16 mouse cellular contexts compared by ENCODE assay signal in genomic region chr12:73050811-73051580, GRCm38 (mm10). TPM values are rescaled to one million over a fixed set of nuclear protein-coding genes. Genes with fewer than 3 reads are reported as not detected.
DNase-seq lines count a peak whose midpoint lies in the region; ATAC-seq lines count a peak whose summit lies in the region.
"Had no signal": no experiment of that assay in that cellular context is flagged by ENCODE, and none has a peak within 500 bp of the region (broad histone marks: within the 10 kb centered on the region; RNA-seq: fewer than 3 reads in every experiment).

No protein-coding gene starts in this region.

- H3K9me3 ChIP-seq in hindbrain, embryonic 11.5 days (ENCODE audit: control insufficient read depth, low read length) = no peaks in the 10 kb centered on the region
- H3K9me3 ChIP-seq in hindbrain, embryonic 16.5 days (ENCODE audit: control insufficient read depth, low read length) = no peaks in the 10 kb centered on the region
- H3K9me3 ChIP-seq in embryonic facial prominence, embryonic 11.5 days (replicated peaks; ENCODE audit: control insufficient read depth, low read length) = no peaks in the 10 kb centered on the region
- H3K9me3 ChIP-seq in limb, embryonic 13.5 days = no peaks in the 10 kb centered on the region
- H3K9me3 ChIP-seq: lung, embryonic 15.5 days had no signal

- H3K4me1 ChIP-seq in hindbrain, embryonic 11.5 days (replicated peaks; ENCODE audit: control insufficient read depth, insufficient read depth, low read length) = peaks cover 2% of the 10 kb centered on the region
- peaks cover 4% of the 10 kb centered on the region; the same call in 1 of the 2 replicates for H3K4me1 ChIP-seq in hindbrain, embryonic 16.5 days (ENCODE audit: control insufficient read depth, insufficient read depth, low read depth, low read length)
- peaks cover 6% of the 10 kb centered on the region for H3K4me1 ChIP-seq in embryonic facial prominence, embryonic 11.5 days (ENCODE audit: control insufficient read depth, insufficient read depth, low read length)
- H3K4me1 ChIP-seq in limb, embryonic 13.5 days = peaks cover 68% of the 10 kb centered on the region

- no peak overlapping the region for H3K9ac ChIP-seq in hindbrain, embryonic 11.5 days (ENCODE audit: low read depth, low read length)
- H3K9ac ChIP-seq in hindbrain, embryonic 16.5 days (ENCODE audit: low read depth, low read length) = no peak overlapping the region
- peak overlapping the region; percentile 46 for H3K9ac ChIP-seq in embryonic facial prominence, embryonic 11.5 days (replicated peaks; ENCODE audit: low read length)
- no peak overlapping the region for H3K9ac ChIP-seq in limb, embryonic 13.5 days
- H3K9ac ChIP-seq: lung, embryonic 15.5 days had no signal

- no peak overlapping the region for H3K27ac ChIP-seq in hindbrain, embryonic 11.5 days (ENCODE audit: low read depth, low read length)
- H3K27ac ChIP-seq in hindbrain, embryonic 16.5 days (ENCODE audit: low read depth, low read length) = no peak overlapping the region
- peak overlapping the region; percentile 31 for H3K27ac ChIP-seq in embryonic facial prominence, embryonic 11.5 days (replicated peaks; ENCODE audit: low read depth, low read length)
- H3K27ac ChIP-seq in limb, embryonic 13.5 days = no peak overlapping the region
- H3K27ac ChIP-seq: left cerebral cortex, adult 2 months; lung, embryonic 15.5 days had no signal

- no peak overlapping the region for H3K4me3 ChIP-seq in hindbrain, embryonic 11.5 days (ENCODE audit: low read depth, low read length)
- H3K4me3 ChIP-seq in hindbrain, embryonic 16.5 days (ENCODE audit: low read length) = no peak overlapping the region
- H3K4me3 ChIP-seq in embryonic facial prominence, embryonic 11.5 days (ENCODE audit: low read depth, low read length) = peak overlapping the region; percentile 14; the same call in 1 of the 2 replicates
- H3K4me3 ChIP-seq in limb, embryonic 13.5 days = peak overlapping the region; percentile 0; the same call in 1 of the 2 replicates
- H3K4me3 ChIP-seq: left cerebral cortex, adult 2 months; lung, embryonic 15.5 days had no signal

- peaks cover 91% of the 10 kb centered on the region for H3K27me3 ChIP-seq in hindbrain, embryonic 11.5 days (ENCODE audit: control insufficient read depth, insufficient read depth, low read length)
- peaks cover 74% of the 10 kb centered on the region for H3K27me3 ChIP-seq in hindbrain, embryonic 16.5 days (replicated peaks; ENCODE audit: control insufficient read depth, insufficient read depth, low read length)
- H3K27me3 ChIP-seq in embryonic facial prominence, embryonic 11.5 days (ENCODE audit: control insufficient read depth, insufficient read depth, low read length) = peaks cover 10% of the 10 kb centered on the region; the same call in 1 of the 2 replicates
- H3K27me3 ChIP-seq in limb, embryonic 13.5 days = peaks cover 88% of the 10 kb centered on the region

- 0 out of 2 replicates have a peak overlapping the region, but pooled peaks have one; percentile 3 for H3K4me2 ChIP-seq in hindbrain, embryonic 11.5 days (replicated peaks; ENCODE audit: low read depth, low read length)
- no peak overlapping the region for H3K4me2 ChIP-seq in hindbrain, embryonic 16.5 days (ENCODE audit: low read length)
- H3K4me2 ChIP-seq in embryonic facial prominence, embryonic 11.5 days (ENCODE audit: low read depth, low read length) = peak overlapping the region; percentile 57
- peak overlapping the region; percentile 30 for H3K4me2 ChIP-seq in limb, embryonic 13.5 days (replicated peaks)
- H3K4me2 ChIP-seq: liver, embryonic 11.5 days; lung, embryonic 15.5 days had no signal

- WGBS in hindbrain, embryonic 11.5 days = under 1% methylated on average over 15 of the region's 15 CpGs
- 2% methylated on average over 15 of the region's 15 CpGs for WGBS in hindbrain, embryonic 16.5 days
- WGBS in embryonic facial prominence, embryonic 11.5 days = under 1% methylated on average over 15 of the region's 15 CpGs
- 3% methylated on average over 15 of the region's 15 CpGs for WGBS in limb, embryonic 13.5 days

- no peak for ATAC-seq in hindbrain, embryonic 11.5 days (ENCODE audit: low FRiP score)
- ATAC-seq in hindbrain, embryonic 16.5 days = no peak
- no peak for ATAC-seq in embryonic facial prominence, embryonic 11.5 days (replicated peaks; ENCODE audit: insufficient number of reproducible peaks, low FRiP score, low TSS enrichment, low read depth)
- ATAC-seq in limb, embryonic 13.5 days (ENCODE audit: low FRiP score, low read depth) = no peak

- H3K36me3 ChIP-seq in hindbrain, embryonic 11.5 days (ENCODE audit: control insufficient read depth, insufficient read depth, low read length) = no peaks in the 10 kb centered on the region
- no peaks in the 10 kb centered on the region for H3K36me3 ChIP-seq in hindbrain, embryonic 16.5 days (ENCODE audit: control insufficient read depth, insufficient read depth, low read length)
- H3K36me3 ChIP-seq in embryonic facial prominence, embryonic 11.5 days (replicated peaks; ENCODE audit: control insufficient read depth, insufficient read depth, low read depth, low read length) = no peaks in the 10 kb centered on the region
- no peaks in the 10 kb centered on the region for H3K36me3 ChIP-seq in limb, embryonic 13.5 days
- H3K36me3 ChIP-seq: lung, embryonic 15.5 days had no signal

- peak; percentile 60 for DNase-seq in hindbrain, embryonic 11.5 days (ENCODE audit: low spot score)
- DNase-seq in NIH3T3 (ENCODE audit: low read depth) = peak; percentile 84
- DNase-seq in embryonic facial prominence, embryonic 11.5 days (ENCODE audit: low spot score) = peak; percentile 92
- no peak for DNase-seq in frontal cortex, postnatal 36 days (ENCODE audit: low spot score in 2 of 2)
- DNase-seq in layer of hippocampus, postnatal 10 days (ENCODE audit: low spot score in 2 of 2) = no peak
- DNase-seq in thymus, postnatal 25 days = no peak
- DNase-seq: adrenal gland, postnatal 25 days; cerebellum, postnatal 25 days; heart, postnatal 10 days; kidney, adult 2 months; kidney, postnatal 36 days had no signal

RNA-seq across cellular contexts. Expression of gene Six1, which starts 2.7 kb away (rescaled TPM):
- 24.6 and 28.8 TPM in 2 replicates for polyA plus RNA-seq in hindbrain, embryonic 11.5 days (2014; fragmentation: Nextera tagmentation; extraction: Ambion mirVana)
- 0.58 and 1.5 TPM in 2 replicates for polyA plus RNA-seq in hindbrain, embryonic 16.5 days (2015; fragmentation: Nextera tagmentation; extraction: Ambion mirVana)
- polyA plus RNA-seq in embryonic facial prominence, embryonic 11.5 days (2014; fragmentation: Nextera tagmentation; extraction: Ambion mirVana) = 62.4 and 64.4 TPM in 2 replicates
- polyA plus RNA-seq in limb, embryonic 13.5 days (2015; fragmentation: Nextera tagmentation; extraction: Ambion mirVana) = 47.0 and 50.0 TPM in 2 replicates
- under 1 TPM; 0.57 to 0.69 TPM for total RNA-seq in layer of hippocampus, postnatal 10 days (2021)

Comparison
In these comparisons a context has a peak if more than half of its experiments do, and no peak if none do; other contexts are left out.
1. RNA of gene Six1, which starts 2.7 kb away (polyA plus RNA-seq): 62.4 to 64.4 TPM in embryonic facial prominence, embryonic 11.5 days, 47.0 to 50.0 TPM in limb, embryonic 13.5 days and 24.6 to 28.8 TPM in hindbrain, embryonic 11.5 days; 0.58 to 1.5 TPM in hindbrain, embryonic 16.5 days; every median in the first group is over 10 times any median in the second.
2. DNase-seq: peak in hindbrain, embryonic 11.5 days (single experiment), NIH3T3 (single experiment) and embryonic facial prominence, embryonic 11.5 days (single experiment); none in frontal cortex, postnatal 36 days (0 of 2), layer of hippocampus, postnatal 10 days (0 of 2) and thymus, postnatal 25 days (single experiment).
3. H3K4me3 ChIP-seq: peak in embryonic facial prominence, embryonic 11.5 days (single experiment) and limb, embryonic 13.5 days (single experiment); none in hindbrain, embryonic 11.5 days (single experiment) and hindbrain, embryonic 16.5 days (single experiment).